Mouse (Mus musculus): Measurements from ENCODE around the gene Rbfox3.

- TF ChIP-seq POLR2A (IDR thresholded peaks at IDR 0.05; ENCODE audit: low read depth, low read length), result no peak
- no peak for TF ChIP-seq CTCF (IDR thresholded peaks at IDR 0.05; ENCODE audit: extremely low read depth, insufficient read depth, insufficient read length, insufficient replicate concordance)
Measured at GRCm38 (mm10) chr11:118459051-118459450, 452.3 kb downstream of the Rbfox3 start.
